Mouse (Mus musculus): Measurements from ENCODE around the gene Dlgap4.

DNA sequence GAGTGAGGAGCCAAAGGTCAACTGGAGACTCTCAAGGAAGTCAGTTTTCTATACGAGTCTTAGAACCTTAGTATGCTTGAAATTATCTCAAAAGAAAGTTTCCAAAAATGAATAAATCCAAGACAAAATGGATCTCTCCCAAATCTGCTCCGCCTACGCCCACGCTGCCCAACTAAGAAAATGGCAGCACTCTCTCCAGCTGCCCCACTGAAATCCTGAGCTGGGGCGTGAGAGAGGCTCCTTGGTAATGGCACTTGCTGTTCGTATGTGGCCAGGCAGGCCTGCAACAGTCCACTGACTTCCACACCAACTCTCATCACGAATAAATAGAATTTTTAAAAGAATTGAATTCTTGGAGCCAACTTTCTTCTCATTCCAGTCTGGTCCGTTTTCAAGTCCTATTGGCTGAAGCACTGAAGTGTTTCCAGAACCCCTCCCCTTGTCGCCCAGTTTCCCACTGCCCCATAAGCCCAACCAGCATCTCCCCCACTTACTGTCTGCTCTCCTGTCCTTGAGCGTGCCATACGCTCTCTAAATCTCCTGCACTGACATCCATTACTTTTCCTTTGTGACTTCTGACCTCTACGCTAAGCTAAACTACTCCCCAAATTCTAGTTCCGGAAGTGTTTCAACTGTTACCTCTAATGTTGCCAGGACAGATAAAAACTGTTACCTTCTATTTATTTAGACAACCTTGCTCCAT, 160.7 kb downstream of the Dlgap4 start:
- TF ChIP-seq EP300 (IDR thresholded peaks at IDR 0.05; ENCODE audit: insufficient read depth, low read depth, low read length): no peak
- no peak for TF ChIP-seq CTCF (IDR thresholded peaks at IDR 0.05)
